Mouse (Mus musculus): ENCODE data around the gene Olfr152. TPM values are rescaled to one million over a fixed set of nuclear protein-coding genes. Genes with fewer than 3 reads are reported as not detected.

Olfr152 gene
- polyA plus RNA-seq (2012; rRNA removed), result not detected in 2 replicates

GRCm38 (mm10) chr2:87779183-87779582 lies at the start of gene Olfr152:
TSS of gene Olfr152 (plus strand) at chr2:87779483.

DNA sequence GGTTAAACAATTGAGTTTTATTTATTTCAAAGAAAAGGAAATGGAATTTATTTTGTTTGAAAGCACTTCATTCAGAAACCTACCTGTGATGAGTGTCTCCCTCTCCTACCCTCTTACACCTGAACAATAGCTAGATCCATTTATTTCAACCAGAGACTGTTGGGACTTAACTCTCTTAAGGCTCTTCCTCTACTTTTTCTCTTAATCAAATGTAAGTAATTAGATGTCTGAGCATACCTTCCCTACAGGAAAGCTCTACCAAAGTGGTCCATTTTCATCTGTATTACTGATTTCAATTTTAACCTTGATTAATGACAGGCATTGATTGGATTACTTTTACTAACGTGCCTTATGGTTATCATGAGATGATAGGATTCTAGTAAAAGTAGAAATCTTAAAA lies 39.4 kb upstream of the Olfr152 start, which contains the start of gene Olfr1138:
Gene Olfr1138, minus strand, starts transcription at position 101 of the 400 bp plus-strand sequence.

DNA sequence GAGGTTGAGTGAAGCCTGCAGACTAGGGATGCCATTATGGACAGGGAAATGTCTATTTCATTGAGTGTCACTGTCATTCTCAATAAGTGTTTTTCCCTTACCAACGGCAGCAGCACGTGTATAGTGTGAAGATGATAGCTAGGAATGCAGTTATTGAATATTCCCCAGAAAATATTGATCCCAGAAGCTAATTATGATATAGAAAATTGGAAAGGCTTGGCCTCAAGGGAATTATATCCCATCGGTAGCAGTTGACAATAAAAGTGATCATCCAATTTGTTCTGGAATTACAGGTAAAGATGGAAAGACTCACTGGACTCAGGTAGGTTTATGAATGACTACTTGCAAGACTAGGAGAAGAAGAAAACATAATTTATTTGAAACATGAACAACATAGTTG lies 35.8 kb upstream of the Olfr152 start, which contains the start of gene Olfr1140:
Gene Olfr1140, plus strand, starts transcription at position 301 of the 400 bp plus-strand sequence.

GRCm38 (mm10) chr2:87753891-87754290 lies 25.4 kb upstream of the Olfr152 start, which contains the start of gene Olfr1141:
TSS of gene Olfr1141 (minus strand) at chr2:87753991.

DNA sequence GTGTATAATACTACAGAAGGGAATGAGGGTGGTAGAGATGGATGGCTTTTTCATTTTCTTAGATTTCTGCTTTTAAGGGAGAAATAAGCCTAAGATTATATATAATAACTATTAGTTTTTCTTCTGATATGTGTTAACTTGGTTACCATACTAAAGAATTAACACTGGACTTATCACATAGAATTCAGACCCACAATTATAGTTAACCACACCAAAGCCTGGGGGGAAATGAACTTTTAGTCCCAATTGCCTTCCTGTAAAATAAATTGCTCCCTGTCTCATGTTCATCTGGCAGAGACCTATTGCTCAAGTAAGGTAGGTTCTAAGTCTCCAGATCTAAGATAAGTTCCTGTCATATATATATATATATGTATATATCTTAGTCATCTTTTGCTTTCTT lies 21.0 kb downstream of the Olfr152 start, which contains the start of gene Olfr1143:
Gene Olfr1143, plus strand, starts transcription at position 301 of the 400 bp plus-strand sequence.

DNA sequence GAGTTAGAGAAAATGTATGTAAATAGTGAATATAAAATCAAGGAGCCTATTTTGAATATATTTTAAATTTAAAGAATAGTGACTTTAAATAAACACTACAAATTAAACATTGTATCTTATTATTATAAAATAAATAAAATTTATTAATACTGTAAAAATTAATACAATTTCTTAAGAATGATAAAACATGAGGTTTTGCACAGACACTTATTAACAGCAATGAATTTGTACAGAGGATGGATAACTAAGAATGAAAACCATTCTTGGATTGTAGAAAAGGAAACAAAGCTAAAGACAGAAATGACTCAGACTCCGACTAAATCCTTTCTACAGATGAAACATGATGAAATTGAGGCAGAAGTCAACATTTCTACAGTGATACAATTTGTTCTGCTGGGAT lies 30.2 kb downstream of the Olfr152 start, which contains the start of gene Olfr1145:
Gene Olfr1145, plus strand, starts transcription at position 301 of the 400 bp plus-strand sequence.

GRCm38 (mm10) chr2:87830233-87830632 lies 51.0 kb downstream of the Olfr152 start, which contains the start of gene Olfr1148:
TSS of gene Olfr1148 (plus strand) at chr2:87830533.

Other genes with a start within 250 kb of the Olfr152 start
- gene Olfr153, start 247.7 kb upstream of the Olfr152 start, polyA plus RNA-seq (2012; rRNA removed), result not detected in 2 replicates
- gene Olfr1128, start 233.9 kb upstream of the Olfr152 start, polyA plus RNA-seq (2012; rRNA removed), result not detected in 2 replicates
- gene Olfr1129, start 205.6 kb upstream of the Olfr152 start, polyA plus RNA-seq (2012; rRNA removed), result not detected in 2 replicates
- not detected in 2 replicates for gene Olfr1130, start 173.3 kb upstream of the Olfr152 start, polyA plus RNA-seq (2012; rRNA removed)
- not detected in 2 replicates for gene Olfr1131, start 152.4 kb upstream of the Olfr152 start, polyA plus RNA-seq (2012; rRNA removed)
- not detected in 2 replicates for gene Olfr1132, start 141.9 kb upstream of the Olfr152 start, polyA plus RNA-seq (2012; rRNA removed)
- not detected in 2 replicates for gene Olfr1133, start 132.1 kb upstream of the Olfr152 start, polyA plus RNA-seq (2012; rRNA removed)
- not detected in 2 replicates for gene Olfr1134, start 121.0 kb upstream of the Olfr152 start, polyA plus RNA-seq (2012; rRNA removed)
- gene Olfr1135, start 105.8 kb upstream of the Olfr152 start, polyA plus RNA-seq (2012; rRNA removed), result not detected in 2 replicates
- gene Olfr1136, start 85.5 kb upstream of the Olfr152 start, polyA plus RNA-seq (2012; rRNA removed), result not detected in 2 replicates
- not detected in 2 replicates for gene Olfr1137, start 66.3 kb upstream of the Olfr152 start, polyA plus RNA-seq (2012; rRNA removed)
- not detected in 2 replicates for gene Olfr1138, start 39.5 kb upstream of the Olfr152 start, polyA plus RNA-seq (2012; rRNA removed)
- gene Olfr1140, start 35.7 kb upstream of the Olfr152 start, polyA plus RNA-seq (2012; rRNA removed), result not detected in 2 replicates
- gene Olfr1141, start 25.5 kb upstream of the Olfr152 start, polyA plus RNA-seq (2012; rRNA removed), result not detected in 2 replicates
- gene Olfr1143, start 21.1 kb downstream of the Olfr152 start, polyA plus RNA-seq (2012; rRNA removed), result not detected in 2 replicates
- gene Olfr1145, start 30.3 kb downstream of the Olfr152 start, polyA plus RNA-seq (2012; rRNA removed), result not detected in 2 replicates
- gene Olfr1148, start 51.0 kb downstream of the Olfr152 start, polyA plus RNA-seq (2012; rRNA removed), result not detected in 2 replicates
- not detected in 2 replicates for gene Olfr1150-ps1, start 64.5 kb downstream of the Olfr152 start, polyA plus RNA-seq (2012; rRNA removed)
- gene Olfr1151, start 76.4 kb downstream of the Olfr152 start, polyA plus RNA-seq (2012; rRNA removed), result not detected in 2 replicates
- 0.01 TPM in 2 replicates for gene Olfr1152, start 87.0 kb downstream of the Olfr152 start, polyA plus RNA-seq (2012; rRNA removed)
- not detected in 2 replicates for gene Olfr1153, start 115.5 kb downstream of the Olfr152 start, polyA plus RNA-seq (2012; rRNA removed)
- not detected in 2 replicates for gene Olfr1154, start 125.7 kb downstream of the Olfr152 start, polyA plus RNA-seq (2012; rRNA removed)
- gene Olfr1155, start 165.7 kb downstream of the Olfr152 start, polyA plus RNA-seq (2012; rRNA removed), result not detected in 2 replicates
- not detected in 2 replicates for gene Olfr1156, start 173.6 kb downstream of the Olfr152 start, polyA plus RNA-seq (2012; rRNA removed)
- gene Olfr1157, start 188.8 kb downstream of the Olfr152 start, polyA plus RNA-seq (2012; rRNA removed), result not detected in 2 replicates
- not detected in 2 replicates for gene Olfr74, start 195.2 kb downstream of the Olfr152 start, polyA plus RNA-seq (2012; rRNA removed)
- gene Olfr1158, start 210.6 kb downstream of the Olfr152 start, polyA plus RNA-seq (2012; rRNA removed), result not detected in 2 replicates
- not detected in 2 replicates for gene Olfr1160, start 228.8 kb downstream of the Olfr152 start, polyA plus RNA-seq (2012; rRNA removed)
- gene Olfr1161, start 243.3 kb downstream of the Olfr152 start, polyA plus RNA-seq (2012; rRNA removed), result not detected in 2 replicates